Mouse (Mus musculus): Measurements from ENCODE around the gene Mcm9. TPM values are rescaled to one million over a fixed set of nuclear protein-coding genes. Genes with fewer than 3 reads are reported as not detected.
"Not testable (repeated sequence)": the region's sequence is repeated elsewhere in the genome, so short reads cannot be mapped to it uniquely, and the experiment has no call there.

Gene Mcm9
- polyA plus RNA-seq (2015; fragmentation: Nextera tagmentation; extraction: Ambion mirVana) = 8.6 and 10.4 TPM in 2 replicates

GRCm38 (mm10) chr10:53630339-53630738, at the start of gene Mcm9:
TSS of gene Mcm9 (minus strand) at chr10:53630439.
- Histone ChIP-seq H3K27ac (replicated peaks) (peak within 1 kb of the TSS; percentile 94), H3K4me1 (peaks cover 15% of the 10 kb centered on the region), H3K9ac (peak within 1 kb of the TSS; percentile 94), H3K4me3 (peak within 1 kb of the TSS; percentile 84), H3K4me2 (peak within 1 kb of the TSS; percentile 67)
- not testable (repeated sequence) for H3K9me3 ChIP-seq; H3K36me3 ChIP-seq; H3K27me3 ChIP-seq (replicated peaks); ATAC-seq (ENCODE audit: extremely low read depth, insufficient number of reproducible peaks, low FRiP score, low TSS enrichment)
- WGBS = 53% methylated on average over 10 of the region's 10 CpGs

GRCm38 (mm10) chr10:53661788-53662187, 31.5 kb upstream of the Mcm9 start:
- no peak for ATAC-seq (ENCODE audit: extremely low read depth, insufficient number of reproducible peaks, low FRiP score, low TSS enrichment)
- Histone ChIP-seq H3K27ac (replicated peaks) (peak overlapping the region; percentile 52), H3K27me3 (replicated peaks) (no peaks in the 10 kb centered on the region), H3K36me3 (no peaks in the 10 kb centered on the region), H3K9me3 (no peaks in the 10 kb centered on the region), H3K4me1 (peaks cover 2% of the 10 kb centered on the region; the same call in 1 of the 2 replicates), H3K4me3 (no peak overlapping the region), H3K9ac (no peak overlapping the region), H3K4me2 (0 out of 2 replicates have a peak overlapping the region, but pooled peaks have one; percentile 20)
- WGBS = 40% methylated on average over 4 of the region's 4 CpGs

- not testable (repeated sequence) for H3K4me1 ChIP-seq; H3K4me3 ChIP-seq; H3K9ac ChIP-seq; H3K27me3 ChIP-seq (replicated peaks); H3K36me3 ChIP-seq; ATAC-seq (ENCODE audit: extremely low read depth, insufficient number of reproducible peaks, low FRiP score, low TSS enrichment); H3K4me2 ChIP-seq; H3K27ac ChIP-seq (replicated peaks); H3K9me3 ChIP-seq
- 69% methylated on average over 5 of the region's 5 CpGs for WGBS
These were observed 24.0 kb upstream of the Mcm9 start for GRCm38 (mm10) chr10:53654239-53654638.

DNA sequence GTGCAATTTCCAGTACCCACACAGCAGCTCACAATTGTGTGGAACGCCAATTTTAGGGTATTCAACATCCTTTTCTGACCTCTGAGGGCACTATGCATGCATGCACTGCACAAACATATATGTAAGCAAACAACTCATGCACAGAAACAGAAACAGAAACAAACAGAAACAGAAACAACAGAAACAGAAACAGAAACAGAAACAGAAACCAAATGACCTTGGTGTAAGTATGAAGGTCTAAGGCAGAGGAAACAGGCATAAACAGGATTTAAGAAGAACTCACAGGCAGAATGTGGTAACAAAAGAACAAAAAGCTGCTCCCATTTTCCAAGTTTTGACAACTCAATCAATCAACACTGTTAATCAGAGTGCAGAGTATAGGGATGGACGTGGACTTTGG, 20.4 kb upstream of the Mcm9 start:
- H3K4me3 ChIP-seq = no peak overlapping the region
- H3K9ac ChIP-seq = no peak overlapping the region
- H3K4me1 ChIP-seq = no peaks in the 10 kb centered on the region
- no peak overlapping the region for H3K4me2 ChIP-seq
- no peaks in the 10 kb centered on the region for H3K27me3 ChIP-seq (replicated peaks)
- no peak for ATAC-seq (ENCODE audit: extremely low read depth, insufficient number of reproducible peaks, low FRiP score, low TSS enrichment)
- no peaks in the 10 kb centered on the region for H3K9me3 ChIP-seq
- no peaks in the 10 kb centered on the region; the same call in 1 of the 2 replicates for H3K36me3 ChIP-seq
- WGBS = 77% methylated on average over 2 of the region's 2 CpGs
- H3K27ac ChIP-seq (replicated peaks) = no peak overlapping the region

GRCm38 (mm10) chr10:53641507-53641906, 11.3 kb upstream of the Mcm9 start:
- Histone ChIP-seq H3K27ac (replicated peaks) (no peak overlapping the region), H3K9me3 (no peaks in the 10 kb centered on the region)
- ATAC-seq (ENCODE audit: extremely low read depth, insufficient number of reproducible peaks, low FRiP score, low TSS enrichment) = no peak

DNA sequence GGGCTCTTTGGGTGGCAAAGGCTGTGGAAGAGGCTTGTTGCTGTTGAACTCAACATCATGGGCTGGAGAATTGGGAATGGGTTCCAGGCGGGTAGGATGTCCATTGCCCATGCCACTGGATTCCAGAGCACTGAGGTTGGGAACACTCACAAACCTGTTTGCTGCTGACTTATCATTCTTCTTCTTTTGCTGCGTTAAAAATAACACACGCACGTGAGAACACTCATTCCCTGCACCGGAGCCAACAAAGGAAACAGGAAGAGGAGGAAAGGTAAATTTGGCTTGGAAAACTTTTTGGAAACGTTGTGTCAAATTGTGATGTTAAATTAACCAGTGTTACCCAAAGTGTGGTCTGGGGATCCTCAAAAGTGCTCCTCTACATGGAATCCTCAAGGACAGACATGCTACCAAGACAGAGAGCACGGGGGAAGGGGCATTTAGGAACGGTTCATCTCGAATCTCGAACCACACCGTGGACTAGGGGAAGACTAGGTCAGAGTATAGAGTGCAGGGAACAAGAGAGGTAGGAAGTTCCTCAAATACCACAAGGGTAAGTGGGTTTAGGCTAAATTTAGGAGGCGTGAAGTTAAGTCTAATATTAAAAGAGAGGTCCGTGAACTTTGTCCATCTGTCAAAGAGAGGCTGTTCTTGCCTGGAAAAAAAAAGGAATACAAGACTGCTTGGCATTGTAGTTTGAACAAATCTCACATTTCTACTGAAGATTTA, 5.2 kb upstream of the Mcm9 start:
- 34% methylated on average over 13 of the region's 13 CpGs for WGBS
- peak overlapping the region; percentile 87 for H3K27ac ChIP-seq (replicated peaks)
- H3K36me3 ChIP-seq = no peaks in the 10 kb centered on the region
- H3K4me3 ChIP-seq = peak overlapping the region; percentile 34
- H3K9ac ChIP-seq = peak overlapping the region; percentile 33; the same call in 1 of the 2 replicates
- no peaks in the 10 kb centered on the region for H3K27me3 ChIP-seq (replicated peaks)
- peak; percentile 46; the same call in 1 of the 2 replicates for ATAC-seq (ENCODE audit: extremely low read depth, insufficient number of reproducible peaks, low FRiP score, low TSS enrichment)
- H3K9me3 ChIP-seq = no peaks in the 10 kb centered on the region
- H3K4me2 ChIP-seq = peak overlapping the region; percentile 59
- peaks cover 9% of the 10 kb centered on the region for H3K4me1 ChIP-seq

More at GRCm38 (mm10) chr10:53641507-53641906, 11.3 kb upstream of the Mcm9 start:
- Histone ChIP-seq H3K4me1 (no peaks in the 10 kb centered on the region), H3K9ac (no peak overlapping the region), H3K27me3 (replicated peaks) (no peaks in the 10 kb centered on the region), H3K4me3 (no peak overlapping the region), H3K36me3 (no peaks in the 10 kb centered on the region), H3K4me2 (no peak overlapping the region)

DNA sequence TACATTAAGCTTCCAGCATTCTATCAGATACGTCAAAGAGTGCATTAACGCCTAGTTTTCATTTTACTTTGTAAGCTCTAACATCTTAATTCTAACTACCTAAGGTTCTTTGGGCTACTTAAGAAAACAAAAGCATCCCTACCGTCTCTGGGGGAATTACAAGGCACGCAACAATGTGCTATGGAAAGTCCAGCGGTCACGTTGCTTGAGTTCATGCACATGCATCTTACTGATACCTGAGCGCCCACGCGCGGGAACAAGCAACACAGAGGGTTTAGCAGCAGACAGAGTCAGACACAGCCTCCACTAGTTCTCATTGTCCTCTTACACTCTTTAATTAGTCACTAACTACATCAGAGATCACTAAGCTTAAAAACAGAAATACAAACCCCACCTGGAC, 3.9 kb upstream of the Mcm9 start:
- ATAC-seq (ENCODE audit: extremely low read depth, insufficient number of reproducible peaks, low FRiP score, low TSS enrichment) = no peak
- H3K9me3 ChIP-seq = no peaks in the 10 kb centered on the region
- 78% methylated on average over 10 of the region's 10 CpGs for WGBS
- H3K36me3 ChIP-seq = no peaks in the 10 kb centered on the region
- H3K4me2 ChIP-seq = no peak overlapping the region
- H3K4me1 ChIP-seq = peaks cover 9% of the 10 kb centered on the region
- no peak overlapping the region for H3K9ac ChIP-seq
- no peaks in the 10 kb centered on the region for H3K27me3 ChIP-seq (replicated peaks)
- no peak overlapping the region for H3K4me3 ChIP-seq
- H3K27ac ChIP-seq (replicated peaks) = no peak overlapping the region

DNA sequence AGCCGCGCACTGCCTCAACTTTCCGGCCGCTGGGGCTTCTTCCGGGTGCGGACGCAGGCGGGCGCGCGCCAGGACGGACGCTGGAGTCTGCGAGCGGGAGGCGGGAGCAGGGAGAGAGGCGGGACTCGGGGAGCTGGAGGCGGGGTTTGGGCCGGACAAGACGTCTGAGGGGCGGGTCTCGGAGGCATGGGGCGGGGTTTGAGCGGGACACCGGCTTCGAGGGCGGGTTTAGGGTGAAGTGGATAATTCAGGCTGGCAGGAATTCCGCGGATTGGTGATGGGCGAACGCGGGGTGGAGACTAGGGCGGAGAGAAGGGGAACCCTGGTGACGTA, 355 bp downstream of the Mcm9 start:
- Histone ChIP-seq H3K4me3 (peak overlapping the region; percentile 84), H3K36me3 (peaks cover 10% of the 10 kb centered on the region), H3K4me1 (peaks cover 11% of the 10 kb centered on the region), H3K9me3 (no peaks in the 10 kb centered on the region), H3K9ac (peak overlapping the region; percentile 94), H3K27me3 (replicated peaks) (no peaks in the 10 kb centered on the region), H3K27ac (replicated peaks) (peak overlapping the region; percentile 94), H3K4me2 (peak overlapping the region; percentile 67)
- under 1% methylated on average over 34 of the region's 35 CpGs for WGBS
- peak; percentile 95 for ATAC-seq (ENCODE audit: extremely low read depth, insufficient number of reproducible peaks, low FRiP score, low TSS enrichment)

DNA sequence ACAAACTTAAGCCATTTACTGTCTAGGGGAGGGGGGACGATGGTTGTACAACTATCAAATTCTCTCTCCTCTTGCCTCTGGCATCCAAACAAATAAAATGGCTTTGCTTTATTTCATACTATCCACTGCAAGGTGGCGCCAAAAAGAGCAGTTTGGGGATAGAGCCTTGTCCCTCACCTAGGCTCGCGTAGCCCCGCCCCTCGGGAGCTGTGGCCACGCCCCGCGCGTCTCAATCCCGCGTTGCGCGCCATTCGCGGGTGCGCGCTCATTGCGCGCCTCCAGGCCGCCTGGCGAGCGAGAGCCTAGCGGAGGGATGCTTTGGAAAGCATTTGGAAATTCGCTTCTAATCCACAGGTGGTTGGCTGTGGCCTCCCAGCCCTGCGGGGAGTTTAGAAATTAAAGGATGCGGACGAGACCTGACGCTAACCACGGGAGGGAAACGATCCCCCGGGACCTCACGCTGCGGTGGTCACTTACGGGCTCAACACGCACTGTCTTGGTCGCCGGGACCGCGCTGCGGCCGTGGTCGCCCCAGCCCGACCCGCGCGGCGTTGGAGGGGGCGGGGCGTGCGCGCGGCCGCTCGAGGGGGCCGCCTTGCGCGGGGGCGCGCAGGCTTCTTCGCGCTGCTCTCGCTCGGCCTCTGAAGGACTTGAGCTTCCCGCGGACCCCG, 857 bp downstream of the Mcm9 start:
- Histone ChIP-seq H3K4me1 (peaks cover 11% of the 10 kb centered on the region), H3K4me3 (peak overlapping the region; percentile 84), H3K36me3 (peaks cover 14% of the 10 kb centered on the region), H3K9ac (peak overlapping the region; percentile 94), H3K9me3 (no peaks in the 10 kb centered on the region), H3K27ac (replicated peaks) (peak overlapping the region; percentile 94), H3K27me3 (replicated peaks) (no peaks in the 10 kb centered on the region), H3K4me2 (peak overlapping the region; percentile 67)
- under 1% methylated on average over 64 of the region's 67 CpGs for WGBS
- ATAC-seq (ENCODE audit: extremely low read depth, insufficient number of reproducible peaks, low FRiP score, low TSS enrichment) = peak; percentile 75; the same call in 1 of the 2 replicates

- ATAC-seq (ENCODE audit: extremely low read depth, insufficient number of reproducible peaks, low FRiP score, low TSS enrichment) = no peak
- Histone ChIP-seq H3K27me3 (replicated peaks) (no peaks in the 10 kb centered on the region), H3K9ac (no peak overlapping the region), H3K4me2 (no peak overlapping the region), H3K4me1 (peaks cover 4% of the 10 kb centered on the region; the same call in 1 of the 2 replicates), H3K4me3 (no peak overlapping the region), H3K9me3 (no peaks in the 10 kb centered on the region), H3K27ac (replicated peaks) (no peak overlapping the region), H3K36me3 (peaks cover 60% of the 10 kb centered on the region)
- 72% methylated on average over 8 of the region's 8 CpGs for WGBS
These were observed 14.2 kb downstream of the Mcm9 start for GRCm38 (mm10) chr10:53615850-53616616.

DNA sequence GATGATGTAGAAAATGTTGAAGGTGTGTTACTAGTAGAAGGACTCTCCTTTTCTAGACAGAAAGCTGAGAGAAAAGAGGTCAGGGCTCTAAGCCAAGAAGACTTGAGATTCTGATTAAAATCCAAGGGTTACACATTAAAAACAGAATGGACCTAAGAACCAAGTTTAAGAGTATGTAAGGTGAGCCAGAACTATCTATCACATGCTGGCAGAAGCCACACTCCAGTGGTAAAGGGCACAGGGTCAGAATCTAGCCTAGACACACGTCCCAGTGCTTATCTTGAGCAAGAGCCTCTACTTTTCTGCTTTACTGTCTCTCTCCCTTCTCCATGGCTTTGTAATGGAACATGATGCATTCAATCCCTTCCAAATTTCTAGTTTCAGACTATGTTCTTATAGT, 16.3 kb downstream of the Mcm9 start:
- Histone ChIP-seq H3K4me2 (no peak overlapping the region), H3K36me3 (peaks cover 57% of the 10 kb centered on the region), H3K27ac (replicated peaks) (no peak overlapping the region), H3K4me3 (no peak overlapping the region), H3K4me1 (peaks cover 4% of the 10 kb centered on the region; the same call in 1 of the 2 replicates), H3K27me3 (replicated peaks) (no peaks in the 10 kb centered on the region), H3K9me3 (no peaks in the 10 kb centered on the region), H3K9ac (no peak overlapping the region)
- WGBS = 42% methylated on average over 1 of the region's 1 CpGs
- no peak for ATAC-seq (ENCODE audit: extremely low read depth, insufficient number of reproducible peaks, low FRiP score, low TSS enrichment)

Data from heart, embryonic 13.5 days (tissue).